Mouse (Mus musculus) heart, adult 2 months (tissue): Measurements from ENCODE around the gene Lrrc4. TPM values are rescaled to one million over a fixed set of nuclear protein-coding genes. Genes with fewer than 3 reads are reported as not detected.
A peak's percentile ranks its signal among the peaks of the same experiment; 100 is the strongest.

Experiments
- DNase-seq, 2 experiments: peaks; one replicate each; pipeline ENCODE4 v3.0.0; 2021
- H3K27ac ChIP-seq: fragments of 200-600 bp; 2 replicates; pipeline ENCODE4 v1.8.1; 2022
- H3K27me3 ChIP-seq: fragments of 200-500 bp; 2 replicates; pipeline ENCODE4 v1.6.1; 2012; ENCODE audit warnings: mild to moderate bottlenecking, low read length, inconsistent platforms, mixed read lengths; ENCODE audit not compliant: control insufficient read depth, insufficient read depth
- H3K36me3 ChIP-seq: fragments of 200-500 bp; 2 replicates; pipeline ENCODE4 v1.6.1; 2012; ENCODE audit warnings: low read length, inconsistent platforms; ENCODE audit not compliant: control insufficient read depth, insufficient read depth
- H3K4me1 ChIP-seq: fragments of 200-500 bp; 2 replicates; pipeline ENCODE4 v1.6.1; 2011; ENCODE audit warnings: low read length; ENCODE audit not compliant: control insufficient read depth, insufficient read depth
- H3K4me3 ChIP-seq: fragments of 200-600 bp; 2 replicates; pipeline ENCODE4 v1.8.1; 2022
- H3K79me2 ChIP-seq: fragments of 200-500 bp; replicated peaks from 2 replicates; pipeline ENCODE4 v1.6.1; 2012; ENCODE audit warnings: mild to moderate bottlenecking, inconsistent platforms, low read length, moderate library complexity, mixed read lengths; ENCODE audit not compliant: control insufficient read depth, insufficient read depth
- H3K9ac ChIP-seq: fragments of 200-500 bp; 2 replicates; pipeline ENCODE4 v1.6.1; 2012; ENCODE audit warnings: low read depth, mild to moderate bottlenecking, control low read depth, inconsistent platforms, low read length, mixed read lengths
- CTCF ChIP-seq: fragments of 200-600 bp; IDR thresholded peaks from 2 replicates; pipeline ENCODE4 v1.8.1; 2022; ENCODE audit warnings: antibody characterized with exemption, mild to moderate bottlenecking, moderate library complexity
- EP300 ChIP-seq: fragments of 200-500 bp; IDR thresholded peaks from 2 replicates; pipeline ENCODE4 v1.6.1; 2011; ENCODE audit warnings: low read depth, low read length, control low read depth; ENCODE audit not compliant: insufficient read depth
- POLR2A ChIP-seq: fragments of 200-500 bp; IDR thresholded peaks from 2 replicates; pipeline ENCODE4 v1.6.1; 2011; ENCODE audit warnings: mild to moderate bottlenecking, low read depth, low read length, control low read depth; ENCODE audit not compliant: insufficient read depth
- WGBS: fragments of 180-500 bp; shearing (Covaris S2); methylation state at CpG from one replicate; pipeline ENCODE4 v1.1.7; 2018; 5-methylcytosine and 5-hydroxymethylcytosine counted together
- intact Hi-C: fragments of 180-260 bp; cut with DNase I; formaldehyde crosslinking; loops from one replicate; pipeline ENCODE4 v1.15.1; 2025
- polyA plus RNA-seq: library from polyadenylated mRNA; depleted of rRNA; stranded (reverse); fragments of >200 nt; gene quantifications from 2 replicates; pipeline ENCODE4 v1.2.3, GENCODE M21; 2012
- total RNA-seq, 2 experiments: library from RNA; stranded (reverse); gene quantifications; 2 replicates each; pipeline ENCODE4 v1.2.3; 2021

The Lrrc4 gene
- total and polyA plus RNA-seq, 3 experiments = 0.43 to 0.68 (median 0.47) TPM

DNA sequence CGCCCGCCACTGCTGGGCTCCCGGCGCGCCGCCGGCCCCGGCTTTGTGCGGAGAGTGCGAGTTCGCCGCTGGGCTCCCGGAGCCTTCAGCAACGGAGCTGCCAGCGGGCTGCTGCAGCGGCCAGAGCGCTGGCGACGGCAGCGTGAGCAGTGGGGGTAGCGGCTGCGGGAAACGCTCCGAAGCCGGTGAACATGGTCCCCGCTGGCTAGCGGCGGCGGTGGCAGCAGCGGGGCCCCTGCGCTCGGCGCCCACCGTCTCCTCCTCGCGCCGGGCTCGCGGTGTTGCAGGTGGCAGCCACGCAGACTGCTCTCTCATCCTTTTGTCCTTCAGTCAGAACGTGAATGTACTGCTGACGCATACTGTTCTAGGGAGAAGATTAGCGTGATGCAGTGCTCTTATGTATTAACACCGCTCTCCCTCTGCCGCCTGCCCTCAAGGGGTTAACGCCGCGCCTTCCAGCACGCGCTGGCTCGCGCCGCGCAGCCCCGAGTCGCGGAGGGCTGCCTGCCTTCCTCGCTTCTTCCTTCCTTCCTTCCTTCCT is 1.3 kb upstream of the Lrrc4 start:
- Histone ChIP-seq H3K27me3 (peaks cover 2% of the 10 kb centered on the region; the same call in 1 of the 2 replicates), H3K9ac (peak overlapping the region; percentile 67), H3K79me2 (no peaks in the 10 kb centered on the region), H3K27ac (no peak overlapping the region), H3K4me3 (peak overlapping the region; percentile 68), H3K36me3 (no peaks in the 10 kb centered on the region), H3K4me1 (peaks cover 2% of the 10 kb centered on the region; the same call in 1 of the 2 replicates)
- intact Hi-C loops = loop anchor here (5.0 kb wide), 1 partner anchor 411 kb away; the partner anchor contains the start of gene Arf5
- TF ChIP-seq CTCF = peak; percentile 40
- TF ChIP-seq POLR2A = no peak
- 1% methylated on average over 58 of the region's 58 CpGs for whole genome bisulfite sequencing
- peak; percentile 37 to 60 for DNase-seq

DNA sequence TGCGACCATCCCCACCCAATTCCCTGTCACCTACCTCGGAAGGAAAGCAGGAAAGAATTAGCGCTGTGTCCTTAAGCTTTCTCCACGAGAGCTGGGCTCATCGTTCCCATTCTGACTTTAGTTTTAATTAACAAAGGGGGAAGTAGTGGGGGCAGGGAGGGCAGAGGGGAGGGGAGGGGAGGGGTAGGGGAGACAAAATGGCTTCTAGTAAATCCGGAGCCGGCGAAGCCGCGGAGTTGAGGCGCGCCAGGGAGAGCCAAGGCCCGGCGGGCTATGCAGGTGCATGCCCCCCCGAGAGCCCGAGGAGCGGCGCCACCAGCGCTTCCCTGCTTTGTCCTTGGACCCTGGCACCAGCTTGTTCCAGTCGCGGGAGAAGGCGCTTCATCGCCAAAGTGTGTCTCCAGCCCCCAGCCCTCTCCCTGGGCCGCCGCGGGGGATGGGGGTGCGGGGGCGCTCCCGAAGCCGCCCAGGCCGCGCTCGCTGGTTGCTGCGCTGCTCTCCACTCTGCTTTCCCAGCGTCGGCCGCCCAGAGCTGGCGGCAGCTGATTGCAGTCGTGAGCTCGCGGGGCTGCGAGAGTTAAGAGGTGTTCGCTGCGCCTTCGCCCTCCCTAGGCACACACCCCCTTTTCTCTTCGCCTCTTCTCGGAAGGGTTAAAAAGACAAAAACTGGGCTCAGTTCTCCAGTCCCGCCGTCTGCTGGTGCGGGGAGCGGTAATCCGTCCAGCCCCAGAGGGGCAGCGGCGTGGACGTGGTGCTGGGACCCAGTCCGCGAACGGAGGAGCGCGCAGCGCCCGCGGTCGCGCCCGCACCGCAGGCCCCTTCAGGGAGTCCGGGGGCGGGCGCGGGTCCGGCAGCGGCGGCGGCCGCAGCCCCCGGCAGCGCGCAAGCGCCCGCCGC is 555 bp upstream of the Lrrc4 start:
- H3K9ac ChIP-seq = peak overlapping the region; percentile 51
- H3K27ac ChIP-seq = no peak overlapping the region
- H3K4me1 ChIP-seq = peaks cover 2% of the 10 kb centered on the region; the same call in 1 of the 2 replicates
- H3K79me2 ChIP-seq = no peaks in the 10 kb centered on the region
- no peaks in the 10 kb centered on the region for H3K36me3 ChIP-seq
- intact Hi-C loops = loop anchor here (5.0 kb wide), 1 partner anchor 410 kb away; the partner anchor contains the start of gene Arf5
- no peak for TF ChIP-seq EP300
- 3% methylated on average over 82 of the region's 82 CpGs for whole genome bisulfite sequencing
- H3K4me3 ChIP-seq = peak overlapping the region; percentile 68
- peaks cover 2% of the 10 kb centered on the region; the same call in 1 of the 2 replicates for H3K27me3 ChIP-seq
- peak; percentile 29 to 40 for DNase-seq

DNA sequence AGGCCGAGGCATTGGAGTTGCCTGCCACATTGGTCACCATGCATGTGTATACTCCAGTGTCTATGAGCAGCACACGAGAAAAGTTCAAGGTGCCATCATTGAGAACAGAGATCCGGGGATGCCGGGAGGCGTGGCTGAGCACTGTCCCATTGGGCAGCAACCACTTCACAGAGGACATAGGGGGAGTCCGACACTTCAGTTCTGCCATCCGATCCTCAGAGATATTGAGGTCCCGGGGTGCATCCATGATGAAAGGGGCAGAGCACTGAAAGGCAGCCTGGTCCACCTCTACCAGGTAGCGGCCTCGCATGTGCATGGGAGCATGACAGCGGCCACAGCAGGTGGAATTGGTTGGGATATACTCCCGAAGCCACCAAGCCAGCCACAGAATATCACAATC is 1.2 kb downstream of the Lrrc4 start:
- no peaks in the 10 kb centered on the region for H3K79me2 ChIP-seq
- intact Hi-C loops = loop anchor here (5.0 kb wide), 1 partner anchor 408 kb away; the partner anchor contains the start of gene Arf5
- WGBS = 97% methylated on average over 12 of the region's 12 CpGs
- H3K36me3 ChIP-seq = no peaks in the 10 kb centered on the region
- DNase-seq = no peak
- H3K4me1 ChIP-seq = peaks cover 2% of the 10 kb centered on the region; the same call in 1 of the 2 replicates
- H3K9ac ChIP-seq = no peak overlapping the region
- H3K4me3 ChIP-seq = no peak overlapping the region
- TF ChIP-seq POLR2A = no peak
- no peak for TF ChIP-seq EP300
- no peak for TF ChIP-seq CTCF
- peaks cover 2% of the 10 kb centered on the region; the same call in 1 of the 2 replicates for H3K27me3 ChIP-seq
- no peak overlapping the region for H3K27ac ChIP-seq

- no peak for TF ChIP-seq POLR2A
- no peak for TF ChIP-seq CTCF
- no peak for TF ChIP-seq EP300
- H3K36me3 ChIP-seq = no peaks in the 10 kb centered on the region
- H3K27me3 ChIP-seq = peaks cover 2% of the 10 kb centered on the region; the same call in 1 of the 2 replicates
- H3K4me3 ChIP-seq = no peak overlapping the region
- H3K27ac ChIP-seq = no peak overlapping the region
- no peaks in the 10 kb centered on the region for H3K79me2 ChIP-seq
- H3K9ac ChIP-seq = no peak overlapping the region
- 74% methylated on average over 6 of the region's 6 CpGs for WGBS
- intact Hi-C loops = loop anchor here (5.0 kb wide), 1 partner anchor 296 kb away; no protein-coding TSS in a partner anchor
- no peak for DNase-seq
- H3K4me1 ChIP-seq = peaks cover 2% of the 10 kb centered on the region; the same call in 1 of the 2 replicates
Measured at GRCm38 (mm10) chr6:28828593-28828992, 3.0 kb downstream of the Lrrc4 start.

GRCm38 (mm10) chr6:28827565-28827964 is 4.0 kb downstream of the Lrrc4 start:
- DNase-seq = no peak
- Histone ChIP-seq H3K79me2 (no peaks in the 10 kb centered on the region), H3K27me3 (peaks cover 2% of the 10 kb centered on the region; the same call in 1 of the 2 replicates), H3K4me3 (no peak overlapping the region), H3K27ac (no peak overlapping the region), H3K9ac (no peak overlapping the region), H3K36me3 (no peaks in the 10 kb centered on the region), H3K4me1 (peaks cover 2% of the 10 kb centered on the region; the same call in 1 of the 2 replicates)
- TF ChIP-seq EP300 = no peak
- no peak for TF ChIP-seq POLR2A
- TF ChIP-seq CTCF = no peak
- WGBS = 53% methylated on average over 3 of the region's 3 CpGs
- intact Hi-C loops = loop anchor here (5.0 kb wide), 1 partner anchor 295 kb away; no protein-coding TSS in a partner anchor
